Mouse (Mus musculus): ENCODE results near the gene Kcnk18.

The Kcnk18 gene

GRCm38 (mm10) chr19:59218991-59219390, at the start of gene Kcnk18:
Kcnk18 (plus strand) TSS chr19:59219214.
- no peak for DNase-seq

GRCm38 (mm10) chr19:59169936-59170765, 48.9 kb upstream of the Kcnk18 start, which contains the start of gene Vax1:
Vax1 (minus strand) TSS chr19:59170056.
- DNase-seq: peak; percentile 33

DNA sequence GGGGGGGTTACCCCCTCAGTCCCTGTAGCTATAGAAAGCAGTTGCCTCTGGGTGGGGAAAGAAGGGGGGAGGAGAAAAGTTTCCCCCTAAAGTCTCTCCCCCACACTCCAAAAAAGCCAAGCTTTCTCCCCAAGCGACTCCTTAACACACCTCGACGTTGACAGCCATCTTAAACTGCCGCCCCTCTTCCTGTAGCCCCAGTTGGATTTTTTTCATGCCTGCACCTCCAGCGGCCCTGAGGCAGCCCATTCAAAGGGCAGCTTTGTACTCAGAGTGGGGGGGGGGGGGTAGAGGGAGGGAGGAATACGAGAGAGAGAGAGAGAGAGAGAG, 48.3 kb upstream of the Kcnk18 start:
- DNase-seq: no peak

- no peak for DNase-seq
These were observed 47.7 kb upstream of the Kcnk18 start for GRCm38 (mm10) chr19:59171151-59171870.

- DNase-seq: no peak
These were observed 47.2 kb upstream of the Kcnk18 start for GRCm38 (mm10) chr19:59171871-59172245.

GRCm38 (mm10) chr19:59172781-59173180, 46.2 kb upstream of the Kcnk18 start:
- no peak for DNase-seq

DNA sequence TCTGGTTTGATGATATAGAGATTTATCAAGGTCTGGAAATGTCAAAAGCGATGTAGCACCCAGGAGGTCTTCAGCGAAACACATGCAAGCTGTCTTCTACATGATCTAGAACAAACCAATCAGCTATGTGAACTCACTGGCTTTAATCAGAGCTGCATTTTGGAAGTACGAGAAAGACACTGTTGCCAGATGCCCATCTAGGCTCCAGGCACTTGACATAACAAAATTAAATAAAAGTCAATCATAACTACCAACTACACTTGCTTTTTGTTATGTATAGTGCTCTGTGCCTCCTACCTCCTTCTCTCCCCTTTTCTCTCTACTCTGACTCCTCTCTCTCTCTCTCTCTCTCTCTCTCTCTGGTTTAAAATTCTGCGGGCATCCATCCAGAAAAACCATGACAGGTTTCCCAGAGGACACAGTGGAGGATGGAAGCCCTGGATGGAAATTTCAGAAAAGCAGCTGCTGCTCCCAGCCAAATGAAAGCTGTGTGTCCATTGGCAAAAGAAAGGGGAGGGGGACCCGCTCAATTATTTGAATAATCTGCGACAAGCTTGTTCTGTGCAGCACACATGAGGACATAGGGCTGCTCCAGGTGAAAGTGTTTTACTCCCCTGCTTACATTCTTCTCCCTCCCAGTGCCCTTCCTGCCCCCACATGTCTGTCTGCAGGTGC, 45.5 kb upstream of the Kcnk18 start:
- no peak for DNase-seq

- DNase-seq: peak; percentile 89
These were observed 35.0 kb upstream of the Kcnk18 start for GRCm38 (mm10) chr19:59184000-59184399.

GRCm38 (mm10) chr19:59188981-59189380, 30.0 kb upstream of the Kcnk18 start:
- DNase-seq: no peak

DNA sequence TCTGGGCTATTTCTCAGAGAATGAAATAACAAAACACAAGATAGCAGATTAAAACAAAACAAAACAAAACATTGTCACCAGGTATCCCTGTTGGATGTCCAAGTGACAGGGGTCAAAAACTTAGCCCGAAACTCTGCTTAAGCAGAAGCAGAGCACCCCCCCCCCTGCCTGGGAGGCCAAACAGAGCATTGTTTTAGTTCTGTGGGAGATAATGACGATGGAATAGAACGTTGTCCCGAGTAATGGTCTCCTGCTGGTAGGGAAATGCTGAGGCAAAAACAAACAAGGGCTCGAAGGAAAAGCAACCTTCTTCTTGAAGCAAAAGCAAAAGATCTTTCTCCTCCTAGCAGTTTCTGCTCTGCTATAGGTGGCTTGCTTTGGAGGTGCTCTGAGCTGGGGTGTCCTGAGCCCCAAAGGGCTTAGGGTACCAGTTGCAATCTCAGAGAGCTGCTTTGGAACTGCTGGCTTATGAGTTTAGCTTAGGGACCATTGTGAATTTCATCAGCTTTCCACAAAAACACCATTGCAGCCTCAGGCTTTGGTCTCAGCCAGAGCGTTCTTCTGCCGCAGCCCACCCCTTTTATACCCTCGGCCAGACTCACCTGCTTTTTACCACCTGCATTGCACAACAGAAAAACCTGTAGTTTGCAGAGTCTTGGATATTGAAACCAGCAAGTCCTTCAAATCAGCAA, 28.4 kb upstream of the Kcnk18 start:
- no peak for DNase-seq

GRCm38 (mm10) chr19:59191123-59191505, 27.9 kb upstream of the Kcnk18 start:
- DNase-seq: no peak

DNA sequence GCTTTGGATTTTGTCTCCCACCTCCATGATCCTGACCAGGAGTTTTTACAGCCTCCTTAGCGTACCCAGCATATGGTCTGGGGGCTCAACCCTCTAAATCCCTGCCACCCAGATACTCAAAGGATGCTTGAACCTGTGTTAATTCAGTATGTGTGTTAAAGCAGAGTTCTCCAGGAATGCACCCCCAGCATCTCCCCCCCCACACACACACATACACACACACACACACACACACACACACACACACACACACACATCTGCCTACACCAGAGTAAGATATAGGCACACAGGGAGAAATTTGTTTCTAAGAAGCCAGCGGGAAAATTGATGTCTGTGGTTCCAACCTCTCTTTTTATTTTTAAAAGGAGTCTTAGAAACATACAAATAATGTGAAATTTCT, 26.5 kb upstream of the Kcnk18 start:
- DNase-seq: no peak

DNA sequence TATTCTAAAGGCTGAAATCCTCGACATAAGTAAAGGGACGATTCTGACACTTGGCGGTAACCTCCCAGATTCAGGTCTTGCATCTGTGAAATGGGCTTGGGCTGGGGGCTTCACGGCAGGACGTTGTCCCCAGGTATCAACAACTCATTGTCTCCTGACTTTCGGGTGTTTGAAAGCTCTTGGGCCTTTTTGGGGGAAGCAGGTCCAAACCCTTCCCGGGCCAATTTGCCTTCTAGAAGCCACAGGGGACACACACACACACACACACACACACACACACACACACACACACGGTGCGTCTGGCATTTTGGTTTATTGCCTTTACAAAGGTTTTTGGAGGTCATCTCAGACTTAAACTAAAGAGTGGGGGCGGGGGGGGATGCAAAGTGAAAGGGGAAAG, 25.6 kb upstream of the Kcnk18 start:
- no peak for DNase-seq

DNA sequence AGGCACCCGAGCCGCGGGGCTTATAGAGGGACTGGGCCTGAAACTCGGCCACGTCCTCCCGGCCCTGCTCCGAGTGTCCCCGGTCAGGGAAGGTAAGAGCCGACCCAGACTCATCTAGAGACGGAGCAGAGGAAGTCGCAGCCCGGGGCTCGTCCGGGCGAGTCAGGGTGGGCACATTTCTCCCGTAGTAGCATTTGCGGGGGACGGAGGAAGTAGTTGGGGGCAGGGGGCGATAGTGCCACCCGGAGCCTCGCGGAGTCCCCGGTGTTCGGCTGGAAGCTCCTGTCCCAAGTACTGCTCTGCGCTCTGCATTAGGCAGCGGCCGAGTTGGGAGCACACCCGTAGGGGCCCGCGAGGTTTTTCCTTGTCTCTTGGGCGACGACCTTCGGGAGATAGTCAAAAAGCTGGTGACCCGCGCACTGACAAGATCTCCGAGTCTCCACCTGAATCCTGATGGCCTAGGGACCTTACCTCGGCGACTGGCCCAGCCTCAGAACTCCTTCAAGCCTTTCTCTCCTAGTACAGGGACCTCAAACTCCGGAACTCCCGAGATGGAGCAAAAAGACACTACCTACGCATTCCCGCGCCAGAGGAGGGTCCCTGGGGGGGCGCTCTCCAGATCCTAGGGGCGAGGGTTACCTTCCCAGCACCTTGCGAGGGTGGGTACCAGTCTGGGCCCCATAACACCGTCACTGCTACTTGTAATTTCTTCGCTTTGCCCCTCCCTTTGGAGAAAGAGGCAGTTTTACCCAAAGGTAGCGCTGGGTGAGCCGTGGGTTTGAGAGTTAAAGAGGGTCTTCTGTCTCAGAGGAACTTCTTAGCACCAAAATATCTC, 24.8 kb upstream of the Kcnk18 start:
- no peak for DNase-seq

DNA sequence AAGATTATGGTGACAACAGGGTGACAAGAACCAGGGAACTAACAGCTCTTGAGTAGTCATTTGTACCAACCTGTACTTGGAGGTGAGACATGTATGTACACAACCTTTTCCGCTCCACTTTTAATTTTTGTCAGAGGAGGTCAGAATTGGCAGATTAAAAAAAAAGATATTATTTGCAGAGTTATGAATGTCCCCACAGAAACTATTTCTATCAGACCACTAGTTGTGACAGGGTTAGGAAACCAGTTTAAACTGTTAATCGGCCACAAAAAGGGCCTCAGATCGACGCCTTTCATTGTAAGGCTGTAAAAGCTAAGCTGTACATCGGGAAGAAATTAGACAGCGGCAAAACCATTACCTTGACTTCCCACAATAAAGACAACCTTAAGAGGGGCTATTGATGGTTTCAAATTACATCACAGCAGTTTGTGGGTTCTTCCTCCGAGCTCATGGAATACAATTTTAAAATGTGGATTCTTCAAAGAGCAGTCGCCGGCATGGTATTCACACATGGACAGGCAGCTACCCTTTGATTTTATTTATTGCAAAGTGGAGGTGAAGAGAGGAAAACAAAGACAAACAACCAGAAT, 23.7 kb upstream of the Kcnk18 start:
- DNase-seq: no peak

- DNase-seq: peak; percentile 78
These were observed 22.8 kb upstream of the Kcnk18 start for GRCm38 (mm10) chr19:59196111-59196666.

DNA sequence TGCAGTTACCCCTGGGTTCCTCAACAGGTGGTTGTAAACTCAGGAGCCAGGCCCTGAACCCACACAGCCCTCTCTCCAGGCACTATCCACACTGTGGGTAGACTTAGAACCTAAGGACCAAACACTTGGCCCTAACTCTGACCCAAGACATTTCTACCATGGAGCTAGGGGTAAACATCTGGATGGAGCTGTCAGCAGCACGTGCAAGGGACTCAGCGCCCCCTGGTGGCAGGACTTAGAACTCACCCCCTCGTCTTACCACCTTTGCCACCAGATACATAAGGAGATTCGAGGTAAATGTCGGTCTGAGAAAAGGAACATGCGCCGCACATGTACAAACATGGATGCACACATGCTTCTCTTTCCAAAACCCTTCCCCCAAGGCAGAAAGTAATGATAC, 20.9 kb upstream of the Kcnk18 start:
- DNase-seq: peak; percentile 84

DNA sequence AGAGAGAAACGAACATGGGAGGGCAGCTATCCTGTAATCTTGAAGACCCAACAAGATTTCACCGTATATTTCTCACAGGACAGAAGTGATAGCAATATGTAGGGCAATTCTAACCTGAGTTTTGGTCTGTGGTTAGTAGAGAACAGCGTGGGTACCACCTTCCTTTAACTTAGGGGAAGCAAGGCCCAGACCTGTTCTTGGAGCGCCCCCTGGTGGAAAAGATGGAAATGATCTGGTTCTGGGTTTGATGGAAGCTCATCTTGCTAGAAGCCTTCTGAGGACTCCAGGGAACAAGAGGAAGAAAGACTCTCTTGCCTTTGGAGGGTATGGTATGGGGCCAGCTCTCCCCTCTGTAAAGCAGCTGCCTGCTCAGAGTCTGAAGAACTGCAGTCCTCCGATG, 10.5 kb upstream of the Kcnk18 start:
- peak; percentile 84 for DNase-seq

DNA sequence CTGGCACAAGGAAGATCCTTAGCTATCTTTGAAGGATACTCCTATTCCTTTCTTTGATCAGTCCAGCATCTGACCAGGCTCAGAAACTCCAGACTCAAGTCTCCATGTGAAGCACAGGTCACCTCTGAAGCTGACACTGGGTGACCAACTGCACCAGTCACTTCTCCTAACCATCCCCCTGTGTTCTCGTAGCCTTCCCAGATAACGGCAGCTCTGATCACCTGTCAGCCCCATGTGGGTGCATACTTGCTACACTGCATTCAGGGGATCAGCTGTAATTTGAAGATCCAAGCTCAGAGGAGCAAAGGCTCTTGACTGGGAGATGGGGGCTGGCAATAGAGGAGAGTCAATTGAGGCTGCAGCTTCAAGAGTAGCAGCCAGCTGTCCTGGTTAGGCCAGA, 10.0 kb upstream of the Kcnk18 start:
- no peak for DNase-seq

- DNase-seq: no peak
These were observed 2.1 kb upstream of the Kcnk18 start for GRCm38 (mm10) chr19:59216891-59217290.

GRCm38 (mm10) chr19:59221131-59221530, 2.1 kb downstream of the Kcnk18 start:
- no peak for DNase-seq

- no peak for DNase-seq
These were observed 9.4 kb downstream of the Kcnk18 start for GRCm38 (mm10) chr19:59228376-59228775.
